In genomic region chr15:100870001-100870774, GRCm38 (mm10) we compare ENCODE assay signal across 8 mouse cellular contexts. TPM values are rescaled to one million over a fixed set of nuclear protein-coding genes. Genes with fewer than 3 reads are reported as not detected.
DNase-seq lines count a peak whose midpoint lies in the region; ATAC-seq and TF ChIP-seq lines count a peak whose summit lies in the region.

No protein-coding gene starts in this region.

- no peaks in the 10 kb centered on the region for H3K9me3 ChIP-seq in kidney, embryonic 14.5 days (ENCODE audit: control insufficient read depth, low read length)
- H3K9me3 ChIP-seq in limb, embryonic 15.5 days, result no peaks in the 10 kb centered on the region

- H3K27ac ChIP-seq in heart, adult 2 months, result no peak overlapping the region
- H3K27ac ChIP-seq in kidney, embryonic 14.5 days (ENCODE audit: low read depth, low read length), result no peak overlapping the region
- no peak overlapping the region for H3K27ac ChIP-seq in limb, embryonic 15.5 days

- H3K4me3 ChIP-seq in heart, adult 2 months, result no peak overlapping the region
- H3K4me3 ChIP-seq in kidney, embryonic 14.5 days (ENCODE audit: low read length), result peak overlapping the region; percentile 62
- peak overlapping the region; percentile 68 for H3K4me3 ChIP-seq in limb, embryonic 15.5 days

- peak overlapping the region; percentile 71 for H3K4me2 ChIP-seq in kidney, embryonic 14.5 days (replicated peaks; ENCODE audit: low read depth, low read length)
- peak overlapping the region; percentile 90 for H3K4me2 ChIP-seq in limb, embryonic 15.5 days

- H3K27me3 ChIP-seq in heart, adult 2 months (ENCODE audit: control insufficient read depth, insufficient read depth, low read length), result peaks cover 11% of the 10 kb centered on the region
- H3K27me3 ChIP-seq in kidney, embryonic 14.5 days (ENCODE audit: control insufficient read depth, insufficient read depth, low read length), result peaks cover 29% of the 10 kb centered on the region
- H3K27me3 ChIP-seq in limb, embryonic 15.5 days, result peaks cover 50% of the 10 kb centered on the region

- no peaks in the 10 kb centered on the region for H3K79me2 ChIP-seq in heart, adult 2 months (replicated peaks; ENCODE audit: control insufficient read depth, insufficient read depth, low read length)

- peaks cover 2% of the 10 kb centered on the region; the same call in 1 of the 2 replicates for H3K4me1 ChIP-seq in heart, adult 2 months (ENCODE audit: control insufficient read depth, insufficient read depth, low read length)
- H3K4me1 ChIP-seq in kidney, embryonic 14.5 days (ENCODE audit: control insufficient read depth, insufficient read depth, low read length), result peaks cover 8% of the 10 kb centered on the region; the same call in 1 of the 2 replicates
- H3K4me1 ChIP-seq in limb, embryonic 15.5 days, result peaks cover 20% of the 10 kb centered on the region

- intact Hi-C loops in heart, adult 2 months (cut with DNase I), result no loop called here

- peak; percentile 48 for TF ChIP-seq CTCF in heart, adult 2 months (IDR thresholded peaks at IDR 0.05)

- H3K36me3 ChIP-seq in heart, adult 2 months (ENCODE audit: control insufficient read depth, insufficient read depth, low read length), result no peaks in the 10 kb centered on the region
- H3K36me3 ChIP-seq in kidney, embryonic 14.5 days (ENCODE audit: control insufficient read depth, insufficient read depth, low read length), result no peaks in the 10 kb centered on the region
- H3K36me3 ChIP-seq in limb, embryonic 15.5 days, result no peaks in the 10 kb centered on the region

- TF ChIP-seq POLR2A in heart, adult 2 months (IDR thresholded peaks at IDR 0.05; ENCODE audit: insufficient read depth, low read depth, low read length), result no peak

- DNase-seq in heart, adult 2 months, result peak; percentile 31 to 53
- no peak for DNase-seq in heart, adult 9 months (ENCODE audit: low spot score in 2 of 2)
- peak; percentile 14 for DNase-seq in gastrocnemius, postnatal 25 days
- peak; percentile 82 for DNase-seq in neural tube, embryonic 10.5 days (ENCODE audit: extremely low spot score, low spot score)
- DNase-seq in testis, postnatal 10 days (ENCODE audit: low spot score), result peak; percentile 77

- H3K9ac ChIP-seq in heart, adult 2 months (ENCODE audit: low read depth, low read length), result no peak overlapping the region
- peak overlapping the region; percentile 44; the same call in 1 of the 2 replicates for H3K9ac ChIP-seq in kidney, embryonic 14.5 days (ENCODE audit: low read depth, low read length)
- H3K9ac ChIP-seq in limb, embryonic 15.5 days, result no peak overlapping the region

- peak; percentile 22; the same call in 1 of the 2 replicates for ATAC-seq in common myeloid progenitor, adult 5-6 weeks (replicated peaks; ENCODE audit: low read depth, poor library complexity, severe bottlenecking)
- ATAC-seq in kidney, embryonic 14.5 days (ENCODE audit: low FRiP score, low TSS enrichment), result peak; percentile 83
- no peak for ATAC-seq in limb, embryonic 15.5 days (ENCODE audit: insufficient number of reproducible peaks, low FRiP score, low TSS enrichment, low read depth)

- WGBS in heart, adult 2 months, result 4% methylated on average over 63 of the region's 66 CpGs
- WGBS in kidney, embryonic 14.5 days, result 3% methylated on average over 59 of the region's 66 CpGs
- WGBS in limb, embryonic 15.5 days, result 2% methylated on average over 54 of the region's 66 CpGs

- no peak for TF ChIP-seq EP300 in heart, adult 2 months (IDR thresholded peaks at IDR 0.05; ENCODE audit: insufficient read depth, low read depth, low read length)

RNA-seq across cellular contexts. Expression of gene Scn8a, which starts 0.5 kb away (rescaled TPM):
- under 1 TPM in 1 of 2 experiments, not detected in 1; 0.02 TPM for total RNA-seq in heart, adult 2 months (2021)
- polyA plus RNA-seq in heart, adult 2 months (2012; rRNA removed), result 0.09 TPM in 1 of 2 replicates, not detected in the other
- total RNA-seq in common myeloid progenitor, adult 5-6 weeks (2017), result not detected in 2 replicates
- under 1 TPM; 0.13 to 0.32 TPM for total RNA-seq in gastrocnemius, postnatal 25 days (2021)
- 15.1 and 18.4 TPM in 2 replicates for polyA plus RNA-seq in kidney, embryonic 14.5 days (2014; fragmentation: Nextera tagmentation; extraction: Ambion mirVana)
- 1.3 and 3.1 TPM in 2 replicates for polyA plus RNA-seq in limb, embryonic 15.5 days (2015; fragmentation: Nextera tagmentation; extraction: Ambion mirVana)

Comparison
In these comparisons a context has a peak if more than half of its experiments do, and no peak if none do; other contexts are left out.
1. DNase-seq: peak in heart, adult 2 months (2 of 2), gastrocnemius, postnatal 25 days (single experiment), neural tube, embryonic 10.5 days (single experiment) and testis, postnatal 10 days (single experiment); none in heart, adult 9 months (0 of 2).